Mouse (Mus musculus) gastrocnemius, postnatal 10 days (tissue): Measurements from ENCODE around the gene Grhl1. TPM values are rescaled to one million over a fixed set of nuclear protein-coding genes. Genes with fewer than 3 reads are reported as not detected.
"Not testable (repeated sequence)": the region's sequence is repeated elsewhere in the genome, so short reads cannot be mapped to it uniquely, and the experiment has no call there.

Experiments used
- DNase-seq: peaks from one replicate; pipeline ENCODE4 v3.0.0; 2021; ENCODE audit warnings: mixed read lengths
- long read RNA-seq, 2 experiments: library from polyadenylated mRNA; stranded (forward); transcript quantifications; one replicate each; pipeline ENCODE4 v2.0.0; 2021
- total RNA-seq, 2 experiments: library from RNA; stranded (reverse); gene quantifications; 2 replicates each; pipeline ENCODE4 v1.2.3; 2021

The Grhl1 gene
- total RNA-seq = under 1 TPM; 0.19 to 0.20 TPM
- long read RNA-seq, experiment 1, partial matches to known transcripts = 1 of 1 reads
- long read RNA-seq, experiment 1, other reads (novel, unspliced or antisense) = 0 of 1 reads
- long read RNA-seq, experiment 2 = 0 reads

DNA sequence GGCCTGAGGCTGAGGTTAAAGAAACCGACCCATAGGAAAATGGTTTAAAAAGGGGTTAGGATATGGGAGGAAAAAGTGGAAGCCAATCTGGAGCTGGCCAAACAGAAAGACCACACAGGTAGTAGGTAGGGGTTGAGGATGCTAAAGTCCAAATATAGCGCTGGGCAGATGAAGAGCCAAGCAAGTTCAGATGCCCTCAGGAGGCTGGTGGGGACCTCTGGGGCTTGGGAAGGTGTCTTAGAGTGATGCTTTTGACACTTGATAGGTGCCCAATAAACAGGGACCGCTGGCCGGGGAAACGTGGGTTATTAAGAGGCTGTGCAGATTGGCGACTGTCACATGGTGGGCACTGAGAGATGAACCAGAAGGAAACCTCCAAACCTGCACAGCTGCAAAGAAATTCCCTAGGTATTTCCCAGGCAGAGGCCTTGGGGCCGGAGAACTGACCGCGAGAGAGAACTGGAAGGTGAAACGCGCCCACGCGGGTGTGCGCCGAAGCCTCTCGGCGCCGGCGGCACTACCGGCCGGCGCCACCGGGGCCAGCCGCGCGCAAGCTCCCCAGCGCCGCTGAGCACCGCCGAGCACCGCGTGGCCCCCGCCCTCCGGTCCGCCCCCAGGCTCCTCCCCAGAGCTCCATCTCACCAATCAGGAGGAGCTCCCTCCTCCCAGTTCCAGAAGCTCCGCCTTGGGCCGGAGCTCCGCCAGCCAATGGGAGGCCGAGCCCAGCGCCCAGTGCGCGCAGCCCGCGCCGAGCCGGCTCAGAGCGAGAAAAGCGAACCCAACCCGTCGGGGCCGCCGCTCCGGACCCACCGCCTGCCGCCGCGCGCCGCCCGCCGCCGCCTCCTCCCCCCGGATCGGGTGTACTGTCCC is at the start of gene Grhl1:
TSS of gene Grhl1 (plus strand) at position 761 of the 870 bp plus-strand sequence.
- DNase-seq = peak; percentile 93

DNA sequence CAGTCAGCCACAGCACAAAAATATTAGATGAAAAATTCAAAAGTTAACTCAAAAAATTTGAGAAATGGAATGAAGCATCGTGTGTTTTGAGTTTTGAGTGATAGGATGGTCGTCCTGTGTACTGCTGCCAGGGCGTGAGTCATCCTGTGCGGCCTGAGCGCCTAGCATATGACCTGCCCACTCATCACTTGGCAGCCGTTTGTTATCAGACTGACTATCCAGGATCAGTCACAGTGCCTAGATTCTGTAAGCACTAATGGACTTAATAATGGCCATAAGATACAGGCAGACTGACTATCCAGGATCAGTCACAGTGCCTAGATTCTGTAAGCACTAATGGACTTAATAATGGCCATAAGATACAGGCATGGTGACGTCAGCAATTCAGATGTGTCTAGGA is 47.0 kb upstream of the Grhl1 start:
- DNase-seq = not testable (repeated sequence)

DNA sequence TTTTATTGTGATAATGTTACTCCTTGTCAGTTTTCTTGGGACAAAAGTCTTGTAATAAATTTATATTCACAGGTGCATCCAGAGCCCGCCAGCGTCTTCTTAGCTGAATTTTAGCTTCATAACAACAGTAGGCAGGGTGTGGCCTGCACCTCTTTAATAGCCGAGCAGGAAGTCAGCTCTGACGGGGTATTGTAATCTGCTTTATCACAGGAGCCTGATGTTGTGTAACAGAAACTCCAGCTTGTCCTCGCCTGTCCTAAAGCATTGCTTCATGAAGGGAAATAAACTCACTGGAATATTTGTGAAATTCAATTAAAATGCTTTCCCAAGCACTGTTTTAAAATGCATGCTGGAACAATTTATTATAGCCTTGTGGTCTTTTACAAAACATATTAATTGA is 35.7 kb upstream of the Grhl1 start:
- DNase-seq = no peak

DNA sequence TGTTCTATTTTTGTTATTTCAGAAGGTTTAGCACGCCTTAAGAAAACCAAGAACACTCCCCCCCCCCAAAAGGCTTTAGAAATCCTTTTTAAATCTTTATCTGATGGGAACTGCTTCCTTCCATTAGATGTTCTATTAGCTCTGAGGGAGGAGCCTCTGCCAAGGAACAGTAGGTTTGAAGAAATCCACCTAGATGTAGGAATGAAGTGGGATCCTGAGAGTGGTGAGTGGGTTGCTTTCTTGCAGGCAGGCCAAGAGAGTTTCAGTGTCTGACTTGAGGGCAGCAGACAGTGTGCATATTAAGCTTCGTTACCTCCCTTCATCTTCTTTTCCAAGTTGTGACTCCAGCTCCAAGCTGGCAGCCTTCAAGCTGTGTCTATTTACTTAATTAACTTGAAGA is 34.9 kb upstream of the Grhl1 start:
- no peak for DNase-seq

DNA sequence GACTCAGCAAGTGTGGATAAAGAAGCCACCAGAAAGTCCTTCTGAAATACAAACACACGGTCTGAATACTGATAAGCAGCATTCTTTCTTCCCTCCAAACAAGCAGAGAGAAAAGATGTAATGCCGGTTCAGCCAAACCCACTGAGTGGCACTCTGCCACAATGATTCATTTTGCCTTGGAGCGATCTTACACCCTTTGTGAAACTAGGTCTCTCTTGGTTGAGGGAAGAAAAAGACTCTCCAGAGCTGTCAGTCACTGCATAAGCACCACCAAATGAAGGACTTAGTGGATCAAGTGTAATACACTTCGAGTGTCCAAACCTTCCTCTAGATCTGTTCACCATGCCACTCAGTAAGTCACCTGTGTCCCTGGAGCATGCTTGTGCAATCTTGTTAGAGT is 34.1 kb upstream of the Grhl1 start:
- DNase-seq = no peak

DNA sequence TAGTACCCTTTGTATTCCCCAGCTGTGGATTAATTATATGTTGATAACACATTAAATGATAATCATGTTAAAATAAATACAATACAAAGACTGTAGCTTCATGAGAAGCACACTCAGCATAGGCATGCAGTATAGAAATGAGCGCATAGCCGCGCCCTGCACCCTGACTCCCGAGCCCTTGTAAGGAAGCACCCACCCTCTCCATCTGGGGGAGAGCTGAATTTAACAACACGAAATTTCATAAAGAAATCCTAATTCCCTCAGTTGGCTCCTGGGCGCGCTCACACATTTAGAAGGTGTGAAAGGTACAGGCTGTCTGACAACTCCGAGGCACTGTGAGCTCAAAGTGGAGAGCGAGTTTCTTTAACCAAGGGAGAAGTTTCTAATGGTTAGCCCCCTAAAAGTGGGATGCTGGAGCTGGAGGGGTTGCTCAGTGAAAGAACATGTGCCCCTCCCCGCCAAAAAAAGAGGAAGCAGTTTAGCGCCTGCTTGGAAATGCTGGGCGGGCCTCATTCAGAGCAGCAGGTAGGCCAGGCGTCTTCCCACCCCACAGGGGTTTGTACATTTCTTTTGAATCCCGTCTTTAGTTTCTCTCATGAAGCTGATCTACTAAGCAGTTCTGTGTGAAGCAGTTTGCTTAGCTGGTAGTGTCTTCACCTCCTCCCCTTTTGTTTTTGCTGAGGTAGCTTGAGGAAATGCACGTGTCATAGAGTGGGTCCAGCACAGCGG is 30.5 kb upstream of the Grhl1 start:
- DNase-seq = no peak

DNA sequence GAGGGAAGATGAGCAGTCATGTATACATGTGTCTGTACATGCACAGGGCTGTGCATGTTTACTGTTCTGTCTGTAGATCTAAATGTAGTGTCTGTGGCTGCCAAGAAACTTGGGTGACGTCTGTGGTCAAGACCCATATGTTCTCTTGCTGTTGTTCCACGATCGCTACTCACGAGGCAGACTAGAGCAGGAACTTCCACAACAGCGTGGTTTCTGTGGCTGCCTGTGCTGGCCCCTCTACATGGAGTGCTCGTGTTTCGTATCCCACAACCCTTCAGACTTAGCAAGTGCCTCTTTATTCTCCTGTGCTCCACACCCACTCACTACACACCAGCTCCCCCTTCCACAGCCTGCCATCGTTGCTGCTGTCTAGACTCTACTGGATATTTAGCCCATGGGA is 24.4 kb upstream of the Grhl1 start:
- no peak for DNase-seq

DNA sequence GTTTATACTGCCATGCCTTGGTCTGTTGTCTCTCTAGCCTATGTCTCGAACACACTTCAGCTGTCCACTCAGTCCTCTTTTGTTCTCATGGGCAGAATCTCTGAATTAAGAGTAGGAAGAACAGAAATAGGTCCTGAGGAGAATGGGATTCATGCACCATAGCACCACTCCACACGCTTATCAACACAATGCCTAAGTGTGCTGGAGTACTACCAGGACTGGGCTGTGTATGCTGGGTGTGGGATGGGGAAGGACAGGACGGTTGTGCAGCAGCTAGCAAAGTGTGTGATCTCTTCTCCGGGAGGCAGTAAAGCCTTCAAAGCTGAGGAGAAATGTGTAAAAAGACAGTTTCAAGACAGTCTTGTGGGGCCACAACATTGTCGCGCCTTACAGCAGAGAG is 23.2 kb upstream of the Grhl1 start:
- DNase-seq = no peak

DNA sequence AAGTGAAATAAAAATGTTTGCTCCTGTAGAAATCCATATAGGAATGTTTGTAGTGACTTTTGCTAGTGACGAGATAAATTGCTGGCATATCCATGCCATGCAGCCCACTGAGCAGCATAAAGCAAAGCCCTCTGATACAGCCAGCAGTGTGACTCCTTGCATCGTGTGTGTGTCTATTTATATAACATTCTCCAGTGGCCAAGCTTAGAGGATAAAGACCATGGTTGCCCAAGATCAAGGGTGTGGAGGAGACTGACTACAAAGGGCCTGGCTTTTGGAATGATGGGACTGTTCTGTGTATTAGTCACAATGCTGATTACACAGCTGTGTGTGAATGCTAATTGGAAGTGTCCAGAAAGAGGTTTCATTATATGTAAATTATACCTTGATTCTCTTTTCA is 19.6 kb upstream of the Grhl1 start:
- no peak for DNase-seq

DNA sequence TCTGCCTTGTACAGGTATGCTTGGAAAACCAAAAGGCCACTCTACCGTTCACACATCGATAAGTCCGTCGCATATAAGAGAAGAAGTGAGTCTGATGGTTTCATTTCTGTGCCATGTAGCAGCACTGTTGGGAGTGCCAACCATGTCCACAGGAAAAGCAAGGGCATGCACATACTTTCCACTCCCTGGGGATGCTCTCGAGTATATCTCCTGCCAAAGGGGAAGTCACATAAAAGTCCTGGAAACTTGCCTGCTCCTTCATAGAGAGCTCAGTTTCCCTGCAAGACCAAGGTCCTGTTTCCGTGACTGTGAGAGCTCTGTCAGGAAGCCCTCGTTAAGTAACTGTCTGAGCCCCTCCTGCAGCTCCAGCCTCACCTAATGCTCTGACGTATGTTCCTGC is 16.1 kb upstream of the Grhl1 start:
- DNase-seq = no peak

DNA sequence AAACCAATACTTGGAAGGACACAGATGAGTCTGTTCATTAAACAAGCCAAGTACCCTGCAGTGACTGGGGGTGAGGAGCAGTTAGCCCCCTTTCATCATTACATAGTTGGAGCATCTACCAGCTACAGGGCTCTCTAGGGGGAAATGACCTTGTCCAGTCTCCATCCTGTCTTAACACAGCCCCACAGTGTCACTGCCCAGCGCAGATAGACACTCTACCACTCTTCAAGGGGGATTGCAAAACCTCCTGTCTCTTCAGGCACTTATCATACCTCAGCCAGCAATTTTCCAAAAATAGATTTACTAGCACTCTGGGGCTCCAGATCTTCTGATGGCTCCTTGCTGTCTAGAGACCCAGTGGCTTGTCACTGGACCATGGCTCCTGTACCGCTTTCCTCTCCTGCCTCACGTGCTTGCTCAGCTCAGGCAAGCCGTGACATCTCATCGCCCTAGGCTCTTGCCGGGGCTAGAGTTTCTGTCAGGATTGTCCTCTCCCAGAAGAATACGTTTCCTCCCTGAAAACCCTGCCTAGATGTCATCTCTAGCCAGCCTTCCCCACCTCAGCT is 8.6 kb upstream of the Grhl1 start:
- DNase-seq = no peak

DNA sequence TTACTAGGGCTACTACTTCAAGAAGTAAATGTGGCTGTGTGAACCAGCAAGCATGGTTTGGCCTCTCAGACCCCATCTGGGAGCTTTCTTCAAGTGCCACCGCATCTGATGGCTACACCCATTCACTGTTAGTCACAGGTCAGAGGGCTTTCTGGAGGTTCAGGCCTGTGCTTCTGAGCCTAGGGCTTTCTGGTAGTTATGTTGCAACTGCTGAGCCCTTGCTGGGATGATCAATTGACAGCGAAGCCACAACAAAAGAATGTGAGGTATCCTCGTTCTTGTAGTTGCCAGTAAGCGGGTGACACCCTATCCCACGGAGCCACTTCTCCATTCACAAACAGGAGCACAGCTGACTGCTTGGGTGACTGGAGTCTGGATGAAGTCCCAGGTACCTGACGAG is 6.8 kb upstream of the Grhl1 start:
- no peak for DNase-seq

DNA sequence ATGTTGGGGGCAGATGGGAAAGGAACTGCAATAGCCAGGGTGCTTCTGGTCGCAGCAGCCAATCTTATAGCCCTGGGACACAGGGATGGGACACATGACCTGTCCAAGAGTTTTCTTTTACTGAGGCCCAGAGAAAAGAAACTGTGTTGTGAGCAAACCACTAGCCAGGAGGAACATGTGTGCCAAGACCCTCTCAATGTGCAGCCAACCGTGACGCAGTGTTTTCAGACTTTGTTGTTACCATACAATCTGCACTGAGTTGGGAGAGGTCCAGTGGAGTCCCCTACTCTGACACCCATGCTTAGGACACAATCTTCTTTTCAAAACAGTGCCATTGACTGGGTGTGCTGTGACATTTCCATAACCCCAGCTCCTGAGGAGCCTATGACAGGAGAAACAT is 4.5 kb upstream of the Grhl1 start:
- no peak for DNase-seq

DNA sequence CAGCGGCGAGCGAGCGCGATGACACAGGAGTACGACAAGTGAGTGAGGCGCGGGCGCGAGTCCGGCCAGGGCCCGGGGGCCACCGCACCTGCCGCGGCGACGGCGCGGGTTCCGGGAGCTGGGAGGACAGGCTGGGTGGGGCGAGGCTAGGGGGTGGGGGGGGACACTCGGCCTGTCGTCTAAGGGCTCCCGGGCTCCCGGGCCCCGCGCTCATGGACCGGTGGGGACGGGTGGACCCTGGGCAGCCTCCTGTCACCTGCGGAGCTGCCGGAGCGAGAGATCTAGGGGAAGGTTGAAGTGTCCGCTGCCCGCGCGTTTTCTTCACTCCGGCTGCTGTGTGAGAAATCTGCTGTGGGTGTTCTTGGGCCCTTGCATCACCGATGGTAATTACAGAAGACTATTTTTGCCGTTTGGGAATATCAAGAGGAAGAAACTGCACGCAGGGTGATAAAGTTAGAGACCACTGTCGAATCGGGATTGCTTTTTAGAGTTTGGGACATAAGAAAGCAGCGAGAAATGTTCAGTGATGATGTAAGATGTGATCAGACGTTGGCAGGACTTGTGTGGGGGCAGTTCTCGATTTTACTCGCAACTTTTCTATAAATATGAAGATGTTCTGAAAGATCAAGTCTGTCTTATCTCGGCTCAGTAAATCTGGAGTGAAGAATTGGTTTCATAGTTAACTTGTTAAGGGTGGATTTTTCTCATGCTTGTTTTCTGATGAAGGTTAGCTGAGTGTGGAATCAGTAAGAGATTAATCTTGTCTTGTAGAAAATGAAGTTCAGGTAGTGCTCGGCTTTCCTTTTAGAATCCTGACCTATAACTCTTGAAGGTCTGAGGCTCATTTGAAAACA is 565 bp downstream of the Grhl1 start:
- DNase-seq = no peak

DNA sequence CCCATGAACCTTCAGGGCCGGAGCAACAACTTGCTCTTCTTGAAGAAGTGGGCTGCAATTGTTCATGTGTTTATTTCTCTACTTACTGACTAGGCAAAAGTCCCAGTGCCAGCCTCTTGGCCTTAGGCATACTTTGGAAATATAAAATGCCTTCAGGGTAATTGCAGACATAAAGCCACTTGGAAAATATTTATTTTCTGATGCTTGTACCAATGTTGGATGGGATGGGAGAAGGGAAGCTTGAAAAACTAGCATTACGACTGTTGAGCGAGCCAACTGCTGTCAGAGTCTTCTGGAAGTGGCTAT is 1.1 kb downstream of the Grhl1 start:
- no peak for DNase-seq

DNA sequence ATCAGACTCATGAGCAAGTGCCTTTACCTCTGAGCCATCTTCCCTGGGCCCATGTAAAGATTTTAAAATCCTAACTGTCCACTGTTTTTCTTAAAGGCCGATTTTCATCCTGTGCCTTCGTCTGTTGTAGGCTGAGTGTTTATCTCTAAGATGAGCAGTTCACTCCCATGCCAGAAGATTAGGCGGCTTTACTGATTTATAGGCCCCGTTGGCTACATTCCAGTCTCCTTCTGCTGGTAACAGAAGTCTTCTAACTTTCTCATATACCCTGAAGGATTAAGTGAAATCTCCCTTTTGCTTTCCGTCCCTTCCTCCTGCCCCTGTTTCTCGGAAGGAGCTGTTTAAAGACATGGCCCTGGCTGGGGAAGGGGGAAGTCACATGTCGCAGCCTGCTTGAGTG is 2.8 kb downstream of the Grhl1 start:
- DNase-seq = no peak

DNA sequence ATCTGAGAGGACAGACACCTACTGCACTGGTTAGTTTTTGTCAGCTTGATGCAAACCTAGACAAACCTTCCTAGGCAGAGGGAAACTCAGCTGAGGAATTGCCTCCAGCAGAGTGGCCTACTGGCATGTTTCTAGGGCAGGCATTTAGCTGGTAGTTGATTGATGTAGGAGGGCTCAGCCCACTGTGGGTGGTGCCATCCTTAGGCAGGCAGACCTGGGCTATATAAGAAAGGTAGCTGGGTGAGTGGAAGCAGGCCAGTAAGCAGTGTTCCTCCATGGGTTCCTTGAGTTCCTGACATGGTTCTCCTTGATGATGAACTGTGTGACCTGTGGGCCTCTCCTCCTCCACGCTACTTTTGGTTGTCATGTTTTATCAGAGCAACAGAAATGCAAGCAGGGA is 8.4 kb downstream of the Grhl1 start:
- DNase-seq = no peak

DNA sequence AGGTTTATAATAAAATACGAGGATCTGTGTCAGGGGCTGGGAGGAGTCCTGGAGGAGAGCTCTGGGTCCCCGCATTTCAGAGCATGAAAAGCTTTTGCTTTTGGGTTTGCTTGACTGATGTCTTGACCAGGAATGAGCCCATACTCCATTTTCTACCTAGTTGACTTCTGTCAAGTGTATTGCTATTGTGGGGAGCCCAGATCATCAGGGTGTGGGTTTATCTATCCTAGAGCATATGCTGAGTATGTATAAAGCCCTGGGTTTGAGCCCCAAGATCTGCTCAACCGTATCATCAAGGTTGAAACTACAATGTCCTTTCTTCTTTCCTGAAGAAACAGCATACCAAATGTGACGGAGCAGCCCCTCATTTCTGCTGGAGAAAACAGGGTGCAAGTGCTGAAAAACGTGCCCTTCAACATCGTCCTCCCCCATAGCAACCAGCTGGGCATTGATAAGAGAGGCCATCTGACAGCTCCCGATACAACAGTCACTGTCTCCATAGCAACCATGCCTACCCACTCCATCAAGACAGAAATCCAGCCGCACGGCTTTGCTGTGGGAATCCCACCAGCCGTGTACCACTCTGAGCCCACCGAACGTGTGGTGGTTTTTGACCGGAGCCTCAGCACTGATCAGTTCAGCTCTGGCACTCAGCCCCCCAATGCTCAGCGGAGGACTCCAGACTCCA is 9.1 kb downstream of the Grhl1 start:
- no peak for DNase-seq

DNA sequence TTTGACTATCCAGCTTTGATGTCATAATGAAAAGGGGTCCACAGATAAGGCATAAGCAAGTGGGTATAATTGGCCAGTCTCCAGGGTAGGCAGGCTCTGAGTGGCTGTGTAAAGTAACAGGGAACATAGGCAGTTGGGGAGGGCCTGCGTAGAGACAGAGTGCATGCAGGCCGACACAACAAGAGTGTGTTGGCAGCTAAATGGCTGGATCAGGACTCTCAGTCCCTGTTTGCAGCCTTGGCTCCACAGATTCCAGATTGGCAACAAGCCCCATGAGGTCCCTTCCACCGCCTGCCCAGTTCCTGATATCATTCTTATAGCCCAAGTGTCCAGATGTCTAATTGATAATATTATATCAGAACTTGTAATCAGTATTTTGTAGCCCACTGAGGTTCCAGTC is 11.6 kb downstream of the Grhl1 start:
- no peak for DNase-seq

DNA sequence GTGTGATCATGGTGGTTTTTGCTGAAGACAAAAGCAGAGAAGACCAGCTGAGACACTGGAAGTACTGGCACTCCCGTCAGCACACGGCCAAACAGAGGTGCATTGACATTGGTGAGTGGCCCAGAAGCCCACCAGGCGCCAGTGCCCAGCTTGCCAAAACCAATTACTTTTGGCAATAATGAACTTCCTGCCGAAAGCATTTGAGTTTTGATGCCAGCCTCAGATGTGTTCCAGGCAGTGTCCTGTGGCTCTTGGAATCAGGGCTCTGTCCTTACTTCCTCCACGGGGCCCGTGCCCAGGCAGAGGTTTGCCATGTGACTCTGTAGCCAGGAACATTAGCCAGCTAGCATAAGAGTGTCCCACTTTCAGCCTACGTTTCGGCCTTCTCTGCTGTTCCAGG is 12.8 kb downstream of the Grhl1 start:
- DNase-seq = no peak

DNA sequence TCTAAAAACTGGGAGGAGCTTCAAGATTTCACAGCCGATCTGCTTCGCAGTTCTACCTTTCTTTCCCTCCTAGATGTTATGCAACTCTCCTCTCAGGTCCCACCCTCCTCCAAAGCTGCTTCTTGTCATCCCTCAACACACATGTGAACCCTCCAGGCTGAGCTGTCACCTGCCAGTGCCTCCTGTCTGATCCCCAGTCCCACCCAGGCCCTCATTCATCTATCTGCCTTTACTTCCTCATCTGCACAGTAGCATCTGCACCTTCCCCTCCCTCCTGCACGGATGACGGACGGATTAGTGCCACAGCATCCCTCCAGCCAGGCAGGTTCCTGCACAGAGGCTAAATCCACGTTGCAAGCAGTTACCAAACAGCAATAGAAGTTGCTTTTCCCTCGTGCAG is 14.1 kb downstream of the Grhl1 start:
- no peak for DNase-seq

DNA sequence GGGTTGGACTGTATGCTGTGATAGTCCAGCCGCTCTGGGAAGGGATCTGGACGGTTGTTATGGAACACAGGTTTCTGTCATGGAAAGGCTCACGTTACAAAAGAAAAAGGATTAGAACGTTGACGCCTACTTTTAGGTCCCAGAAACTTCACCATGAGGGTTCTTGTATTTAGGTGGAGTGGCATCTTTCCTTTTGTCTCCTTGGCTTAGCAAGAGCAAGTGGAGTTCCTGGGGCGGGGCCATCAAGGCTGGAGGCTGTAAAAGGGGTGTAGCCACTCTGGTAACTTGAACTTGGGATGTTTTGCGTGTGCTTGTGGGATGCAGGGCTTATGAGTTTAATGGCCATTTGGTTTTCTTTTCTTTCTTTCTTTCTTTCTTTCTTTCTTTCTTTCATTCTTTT is 18.3 kb downstream of the Grhl1 start:
- no peak for DNase-seq
